Mouse (Mus musculus): Measurements from ENCODE around the gene Kalrn. TPM values are rescaled to one million over a fixed set of nuclear protein-coding genes. Genes with fewer than 3 reads are reported as not detected.
A peak's percentile ranks its signal among the peaks of the same experiment; 100 is the strongest.

The Kalrn gene
- total RNA-seq, 2 experiments from 2014 or later, result 30.2 to 32.1 TPM

- intact Hi-C loops (cut with DNase I), result no loop called here
- no peak for DNase-seq
Measured at GRCm38 (mm10) chr16:34157386-34158135, 415.8 kb downstream of the Kalrn start.

GRCm38 (mm10) chr16:34155696-34156095 lies 417.6 kb downstream of the Kalrn start:
- DNase-seq, result no peak
- intact Hi-C loops (cut with DNase I), result no loop called here

- intact Hi-C loops (cut with DNase I), result no loop called here
- no peak for DNase-seq
Measured at GRCm38 (mm10) chr16:34154903-34155302, 418.4 kb downstream of the Kalrn start.

- intact Hi-C loops (cut with DNase I), result no loop called here
- DNase-seq, result no peak
Measured at GRCm38 (mm10) chr16:34151528-34152071, 421.7 kb downstream of the Kalrn start.

GRCm38 (mm10) chr16:34141670-34142069 lies 431.7 kb downstream of the Kalrn start:
- intact Hi-C loops (cut with DNase I), result no loop called here
- DNase-seq, result no peak

GRCm38 (mm10) chr16:34135074-34135473 lies 438.3 kb downstream of the Kalrn start:
- intact Hi-C loops (cut with DNase I), result no loop called here
- DNase-seq, result no peak

GRCm38 (mm10) chr16:34134628-34135027 lies 438.7 kb downstream of the Kalrn start:
- intact Hi-C loops (cut with DNase I), result no loop called here
- no peak for DNase-seq

- peak; percentile 63 to 70 for DNase-seq
- intact Hi-C loops (cut with DNase I), result loop anchor here (2.0 to 5.0 kb wide), 2 partner anchors 67 to 167 kb away; no protein-coding TSS in a partner anchor
Measured at GRCm38 (mm10) chr16:34125595-34125994, 447.7 kb downstream of the Kalrn start.

GRCm38 (mm10) chr16:34122486-34122885 lies 450.8 kb downstream of the Kalrn start:
- intact Hi-C loops (cut with DNase I), result no loop called here
- no peak for DNase-seq

- DNase-seq, result no peak
- intact Hi-C loops (cut with DNase I), result no loop called here
Measured at GRCm38 (mm10) chr16:34121288-34121687, 452.0 kb downstream of the Kalrn start.

GRCm38 (mm10) chr16:34120801-34121201 lies 452.5 kb downstream of the Kalrn start:
- intact Hi-C loops (cut with DNase I), result no loop called here
- no peak for DNase-seq

- no peak for DNase-seq
- intact Hi-C loops (cut with DNase I), result no loop called here
Measured at GRCm38 (mm10) chr16:34119844-34120243, 453.5 kb downstream of the Kalrn start.

- intact Hi-C loops (cut with DNase I), result no loop called here
- no peak for DNase-seq
Measured at GRCm38 (mm10) chr16:34119370-34119769, 454.0 kb downstream of the Kalrn start.

- intact Hi-C loops (cut with DNase I), result loop anchor here (1.0 to 2.0 kb wide), 2 partner anchors 115 to 294 kb away; no protein-coding TSS in a partner anchor
- peak; percentile 63 to 71 for DNase-seq
Measured at GRCm38 (mm10) chr16:34114665-34115064, 458.7 kb downstream of the Kalrn start.

- intact Hi-C loops (cut with DNase I), result no loop called here
- DNase-seq, result no peak
Measured at GRCm38 (mm10) chr16:34113150-34113549, 460.2 kb downstream of the Kalrn start.

GRCm38 (mm10) chr16:34112490-34112889 lies 460.8 kb downstream of the Kalrn start:
- intact Hi-C loops (cut with DNase I), result no loop called here
- no peak for DNase-seq

GRCm38 (mm10) chr16:34110840-34111625 lies 462.3 kb downstream of the Kalrn start:
- DNase-seq, result no peak
- intact Hi-C loops (cut with DNase I), result no loop called here

GRCm38 (mm10) chr16:34104427-34104826 lies 468.9 kb downstream of the Kalrn start:
- intact Hi-C loops (cut with DNase I), result no loop called here
- no peak for DNase-seq

- no peak for DNase-seq
- intact Hi-C loops (cut with DNase I), result no loop called here
Measured at GRCm38 (mm10) chr16:34102742-34103141, 470.6 kb downstream of the Kalrn start.

GRCm38 (mm10) chr16:34099795-34100194 lies 473.5 kb downstream of the Kalrn start:
- intact Hi-C loops (cut with DNase I), result loop anchor here (5.0 kb wide), 1 partner anchor 62 kb away; no protein-coding TSS in a partner anchor
- no peak for DNase-seq

GRCm38 (mm10) chr16:34095548-34096141 lies 477.7 kb downstream of the Kalrn start:
- peak; percentile 78 to 84 for DNase-seq
- intact Hi-C loops (cut with DNase I), result loop anchor here (5.0 kb wide), 1 partner anchor 58 kb away; no protein-coding TSS in a partner anchor

Measured in heart, postnatal 36 days (tissue).